Mouse (Mus musculus) CH12.LX (cell line): ENCODE measurements around the gene Camta1.

Experiments
- CHD1 ChIP-seq: IDR thresholded peaks from 2 replicates; pipeline ENCODE4 v1.6.1; 2012; ENCODE audit warnings: low read depth, low read length, improper control_type of control experiment, inconsistent platforms
- MAFK ChIP-seq: IDR thresholded peaks from 2 replicates; pipeline ENCODE4 v1.6.1; 2011; ENCODE audit warnings: low read length, improper control_type of control experiment; ENCODE audit not compliant: insufficient replicate concordance

DNA sequence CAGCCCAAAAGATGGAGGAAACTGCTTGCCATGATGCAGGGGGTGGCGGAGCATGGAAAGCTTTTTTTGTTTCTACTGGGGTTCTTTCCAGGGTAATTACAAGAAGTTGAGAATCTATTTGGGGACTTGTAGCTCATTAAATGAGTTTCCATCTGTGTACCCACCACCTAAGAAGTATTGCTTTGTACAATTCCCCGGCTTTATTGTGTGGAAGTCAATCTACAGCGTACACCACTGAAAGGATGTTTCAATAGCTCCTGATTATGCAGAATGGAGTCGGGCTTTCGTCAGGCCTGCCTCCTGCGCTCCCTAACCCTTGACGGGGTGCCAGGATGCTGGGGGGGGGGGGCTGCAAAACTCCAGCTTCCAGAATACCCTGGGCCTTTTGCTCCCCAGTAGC is 167.1 kb downstream of the Camta1 start:
- no peak for TF ChIP-seq CHD1
- no peak for TF ChIP-seq MAFK
